Mouse (Mus musculus) spleen, adult 18-20 months (tissue): ENCODE data around the gene Vmn1r65.
"Not testable (repeated sequence)": the region's sequence is repeated elsewhere in the genome, so short reads cannot be mapped to it uniquely, and the experiment has no call there.

ENCODE experiments used
- DNase-seq, 2 experiments: peaks; one replicate each; pipeline ENCODE4 v3.0.0; 2022; ENCODE audit warnings: mixed read lengths in 2 of 2

The Vmn1r65 gene

DNA sequence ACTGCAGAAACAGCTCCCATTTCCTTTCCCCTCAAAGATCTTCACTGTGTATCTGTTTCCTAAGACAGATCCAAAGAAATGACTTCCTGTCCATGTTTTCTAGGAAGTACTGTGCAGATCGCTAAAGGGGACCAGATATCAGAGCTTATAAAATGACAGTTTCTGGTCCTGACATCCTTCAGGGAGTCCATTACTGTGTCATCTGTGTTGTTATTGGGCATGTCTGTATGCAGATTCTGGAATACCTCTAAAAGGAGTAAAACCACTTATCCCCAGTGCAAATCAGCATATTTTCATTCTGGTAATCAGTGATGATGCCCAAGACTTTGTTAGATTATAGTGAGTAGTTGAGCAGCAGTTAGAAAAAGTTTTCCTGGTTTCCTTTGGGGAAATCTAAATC lies at the start of gene Vmn1r65:
Gene Vmn1r65, minus strand, starts transcription at position 101 of the 400 bp plus-strand sequence.
- no peak for DNase-seq

DNA sequence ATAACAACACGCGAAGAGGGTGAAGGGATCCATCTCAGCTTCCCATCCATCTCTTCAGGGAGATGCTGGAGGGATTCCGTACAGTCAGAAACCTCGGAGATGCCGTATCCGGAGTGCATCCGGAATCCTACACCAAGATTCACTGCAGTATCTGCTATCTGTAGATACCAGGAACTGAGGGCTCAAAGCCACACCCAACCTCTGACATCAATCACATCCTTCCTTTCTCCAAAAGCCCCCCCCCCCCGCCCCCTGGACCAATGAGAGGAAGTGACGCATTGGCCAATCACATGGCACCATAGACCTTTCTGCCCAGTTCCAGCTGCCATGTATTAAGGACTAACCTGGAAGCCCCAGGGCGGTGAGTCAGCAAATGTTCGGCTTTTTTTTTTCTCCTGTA lies 34.1 kb upstream of the Vmn1r65 start, which contains the start of gene Nlrp4c:
Gene Nlrp4c, plus strand, starts transcription at position 301 of the 400 bp plus-strand sequence.
- no peak for DNase-seq

DNA sequence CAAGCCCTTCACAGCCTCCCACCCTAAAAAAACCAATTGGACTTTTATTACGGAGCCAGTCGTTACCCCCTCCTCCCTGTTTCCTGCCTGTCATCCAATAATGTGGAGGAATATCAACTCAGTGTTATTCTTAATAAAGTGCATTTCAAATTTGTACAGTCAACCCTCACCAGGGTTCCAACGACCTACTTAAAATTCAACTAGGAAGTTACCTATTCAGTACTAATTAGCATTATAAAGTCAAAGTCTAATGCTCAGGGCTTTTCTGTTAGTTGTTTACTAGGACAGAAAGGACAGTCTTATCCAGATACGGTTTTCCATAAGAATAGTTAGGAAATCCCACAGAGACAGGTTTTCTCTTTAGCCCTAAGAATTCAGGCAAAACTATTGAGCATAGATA lies 28.4 kb downstream of the Vmn1r65 start:
- not testable (repeated sequence) for DNase-seq

DNA sequence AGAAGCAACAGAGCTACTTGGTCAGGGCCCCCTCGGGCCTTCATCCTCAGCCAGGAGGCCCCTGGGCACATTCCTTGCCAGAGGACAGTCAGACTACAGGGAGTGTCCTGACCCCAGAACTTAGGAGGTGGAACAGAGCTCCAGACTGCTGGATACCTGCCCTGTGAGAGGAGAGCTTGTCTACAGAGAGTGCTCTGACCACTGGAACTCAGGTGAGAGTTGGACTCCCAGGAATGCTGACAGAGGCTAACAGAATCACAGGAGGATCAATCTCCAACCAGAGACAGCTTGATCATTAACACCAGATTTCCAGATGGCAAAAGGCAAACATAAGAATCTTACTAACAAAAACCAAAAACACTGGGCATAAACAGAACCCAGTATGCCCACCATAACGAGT lies 38.3 kb downstream of the Vmn1r65 start:
- DNase-seq, result not testable (repeated sequence)
